Mouse (Mus musculus) gonadal fat pad, adult 2 months (tissue): ENCODE data around the gene Cadm1. TPM values are rescaled to one million over a fixed set of nuclear protein-coding genes. Genes with fewer than 3 reads are reported as not detected.

ENCODE experiments used
- DNase-seq: peaks from one replicate; pipeline ENCODE4 v3.0.0-alpha.2; 2012; ENCODE audit warnings: low read depth
- polyA plus RNA-seq: library from polyadenylated mRNA; depleted of rRNA; stranded (reverse); fragments of >200 nt; gene quantifications from 2 replicates; pipeline ENCODE4 v1.2.3, GENCODE M21; 2012

Cadm1 gene
- polyA plus RNA-seq, 1 experiment = 10.6 TPM

DNA sequence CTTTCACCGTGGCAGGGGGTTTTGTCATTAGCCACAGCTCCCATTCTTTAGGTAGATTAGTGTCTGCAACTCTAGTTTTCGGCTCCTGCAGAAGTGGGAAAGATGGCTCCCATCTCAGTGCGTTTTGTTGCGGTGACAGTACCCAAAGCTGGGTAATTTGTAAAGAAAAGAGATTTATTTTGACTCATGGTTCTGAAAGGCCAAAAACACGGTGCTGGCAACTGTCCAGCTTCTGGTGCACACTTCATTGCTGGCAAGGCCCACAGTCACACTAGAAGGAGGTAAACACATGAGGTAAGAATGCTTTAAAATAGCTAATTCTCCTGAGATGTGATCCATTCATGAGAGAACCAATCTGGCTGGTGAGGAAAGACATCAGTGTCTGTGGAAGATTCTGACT is 18.9 kb downstream of the Cadm1 start:
- DNase-seq = no peak

DNA sequence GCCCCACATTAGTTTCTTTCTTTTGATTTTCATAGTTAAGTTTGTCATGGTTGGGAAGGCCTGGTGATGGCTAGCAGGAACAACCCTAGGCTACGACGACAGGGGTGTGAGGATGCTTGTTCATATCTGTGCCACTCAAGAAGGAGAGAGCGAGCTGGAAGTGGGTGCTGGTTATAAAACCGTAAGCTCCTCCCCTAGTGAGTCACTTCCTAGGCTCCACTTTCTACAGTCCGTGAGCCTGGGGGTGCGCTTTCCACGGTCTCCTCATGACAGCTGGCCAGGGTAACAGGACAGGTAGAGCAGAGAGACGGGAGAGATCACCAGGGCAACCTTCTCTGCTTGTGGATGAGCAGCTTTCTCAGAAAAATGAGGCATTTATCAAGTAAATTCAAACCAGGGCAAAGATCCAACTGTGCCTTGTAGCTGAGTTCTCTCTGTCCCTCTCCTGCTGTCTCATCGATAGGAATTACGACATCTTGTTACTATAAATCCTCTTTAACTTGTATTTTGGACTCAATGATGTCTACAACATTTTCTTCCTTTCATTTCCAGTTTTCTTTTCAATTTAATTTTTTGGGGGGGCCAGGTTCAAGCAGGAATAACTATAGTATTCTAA is 23.1 kb downstream of the Cadm1 start:
- DNase-seq = no peak

DNA sequence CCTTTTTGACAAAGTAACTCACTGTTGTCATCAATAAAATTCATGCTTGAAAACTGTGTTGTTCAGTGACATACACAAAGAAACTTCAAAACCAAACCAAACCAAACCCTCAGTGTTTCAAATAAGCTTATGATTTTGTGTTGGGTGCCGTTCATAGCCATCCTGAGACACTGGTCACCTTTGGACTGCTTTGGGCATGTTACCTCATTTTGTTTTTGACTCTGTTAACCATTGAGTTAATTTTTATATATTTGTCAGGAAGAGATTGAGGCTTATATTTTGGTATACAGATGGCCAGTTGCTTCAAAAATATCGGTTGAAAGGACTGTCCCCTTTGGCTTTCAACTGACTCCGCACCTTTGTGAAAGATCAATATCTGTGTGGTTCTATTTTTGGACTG is 30.8 kb downstream of the Cadm1 start:
- no peak for DNase-seq

DNA sequence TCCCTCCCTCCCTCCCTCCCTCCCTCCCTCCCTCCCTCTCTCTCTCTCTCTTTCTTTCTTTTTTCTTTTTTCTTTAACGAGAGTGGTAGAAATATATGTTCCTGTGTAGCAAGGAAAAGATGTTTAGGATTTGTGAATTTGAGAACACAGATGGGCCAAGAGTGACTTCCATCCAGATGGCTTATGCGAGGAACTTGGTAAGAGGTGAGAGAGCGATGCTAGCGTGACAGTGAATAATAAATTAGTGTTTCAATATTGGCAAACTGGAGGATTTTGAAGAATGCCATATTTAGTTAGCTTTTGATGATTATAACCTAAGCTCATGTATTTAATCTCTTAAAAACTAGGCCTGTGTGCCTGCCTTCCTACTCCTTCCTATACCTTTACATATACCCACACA is 31.6 kb downstream of the Cadm1 start:
- no peak for DNase-seq

DNA sequence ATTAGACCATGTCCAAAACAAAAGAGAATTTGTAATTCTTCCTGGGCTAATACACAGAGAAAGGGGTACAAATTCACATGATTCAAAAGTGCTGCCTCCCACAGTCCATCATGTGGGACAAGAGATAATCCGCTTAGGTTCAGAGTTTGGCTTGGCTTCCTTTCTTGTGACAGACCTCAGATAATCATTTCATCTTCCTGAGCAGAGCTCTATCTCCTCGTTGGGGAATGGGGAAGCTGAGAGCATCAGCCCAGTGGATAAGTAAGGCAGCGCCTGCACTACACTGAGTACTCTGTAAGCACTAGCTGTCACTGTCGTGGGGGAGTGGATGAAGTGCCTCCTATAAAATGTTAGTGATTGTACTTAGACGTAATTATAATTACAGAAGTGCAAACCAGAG is 35.1 kb downstream of the Cadm1 start:
- DNase-seq = no peak

DNA sequence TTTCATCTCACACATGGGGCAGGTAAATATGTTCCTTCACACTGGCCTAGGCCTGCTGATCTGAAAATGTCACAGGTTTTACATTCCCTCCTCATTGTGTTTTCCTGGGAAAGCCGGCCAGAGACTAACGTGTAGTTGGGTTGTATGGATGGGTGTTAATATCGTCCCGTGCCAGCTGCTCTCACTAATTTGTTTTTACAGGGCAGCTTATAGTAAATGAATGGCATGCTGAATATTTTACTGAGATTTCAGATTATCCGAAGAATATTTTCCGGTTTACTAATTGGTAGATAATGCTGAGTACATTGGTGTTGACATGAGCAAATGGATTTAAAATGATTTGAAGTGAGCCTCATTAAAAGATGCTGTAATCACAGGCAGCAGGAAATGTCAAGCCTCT is 37.9 kb downstream of the Cadm1 start:
- DNase-seq = no peak

DNA sequence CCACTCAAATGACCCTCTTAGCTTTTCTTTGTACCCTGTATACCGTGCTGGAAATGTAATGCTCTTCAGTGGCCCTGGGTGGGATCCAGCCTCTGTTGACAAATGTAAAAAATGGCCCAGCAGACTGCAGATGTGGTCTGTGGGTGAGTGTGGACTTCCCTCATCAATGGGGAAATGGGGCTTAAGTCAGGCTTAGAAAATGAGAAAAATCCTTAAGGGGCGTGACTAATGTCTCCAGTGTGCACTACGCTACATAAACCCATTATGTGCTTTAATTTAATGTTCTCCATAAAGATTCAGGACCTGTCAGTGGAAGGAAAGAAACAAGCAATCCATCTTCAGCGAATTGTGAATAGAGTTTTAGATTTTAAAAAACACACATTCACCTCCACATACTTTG is 40.2 kb downstream of the Cadm1 start:
- no peak for DNase-seq

DNA sequence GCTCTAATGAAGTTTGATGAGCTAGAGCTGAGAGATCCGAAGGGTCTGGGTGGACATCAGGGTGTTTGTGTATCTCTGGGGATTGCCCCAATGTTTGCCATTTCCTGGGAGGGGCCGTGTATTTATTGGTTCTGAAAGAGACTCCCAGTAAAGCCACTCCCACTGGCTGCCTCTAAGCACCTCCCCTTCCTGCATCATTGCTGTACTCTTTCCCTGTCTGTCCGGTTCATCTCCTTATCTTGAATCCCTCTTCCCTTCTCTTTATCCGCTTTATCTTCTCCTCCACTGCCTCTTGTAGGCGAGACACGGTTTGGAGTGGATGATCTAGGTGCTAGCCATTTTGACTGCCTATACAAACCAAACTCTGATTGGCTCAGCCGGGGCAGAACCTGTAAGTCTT is 41.5 kb downstream of the Cadm1 start:
- DNase-seq = no peak

DNA sequence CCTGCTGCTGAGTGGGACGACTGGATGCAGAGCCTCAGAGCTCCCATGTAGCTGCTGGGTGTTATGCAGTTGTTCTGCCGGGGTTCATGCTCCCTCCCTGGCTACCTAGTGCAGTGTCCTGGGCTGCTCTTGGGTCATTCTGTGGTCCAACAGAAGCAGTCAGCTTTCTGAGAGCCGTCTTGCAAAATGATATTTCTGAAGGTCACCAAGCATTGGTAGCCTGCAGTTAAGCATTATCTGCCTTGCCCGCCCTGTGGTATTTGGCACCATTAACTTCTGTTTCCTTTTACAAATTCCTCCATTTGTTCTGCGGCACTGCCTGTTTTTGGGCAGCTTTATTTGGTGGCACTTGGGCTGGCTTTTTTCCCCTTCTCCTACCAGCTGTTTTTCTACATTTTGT is 42.2 kb downstream of the Cadm1 start:
- DNase-seq = no peak

DNA sequence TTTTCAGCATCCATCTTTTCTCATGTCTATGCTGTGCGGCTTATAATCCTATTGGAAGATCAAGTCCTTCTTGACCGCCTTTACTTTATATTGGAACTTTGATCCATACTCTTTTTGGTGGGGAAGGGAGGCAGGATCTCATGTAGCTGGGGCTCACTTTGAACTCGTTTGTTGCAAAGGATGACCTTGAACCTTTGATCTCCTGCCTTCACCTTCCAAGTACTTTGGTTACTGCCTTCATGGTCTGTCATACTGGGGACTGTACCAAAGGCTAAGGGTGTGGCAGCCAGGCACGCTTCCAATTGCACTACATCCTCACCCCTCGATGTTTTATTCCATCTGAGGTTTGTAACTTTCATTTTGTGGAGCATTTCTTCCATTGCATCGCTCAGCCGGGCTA is 43.5 kb downstream of the Cadm1 start:
- DNase-seq = no peak

DNA sequence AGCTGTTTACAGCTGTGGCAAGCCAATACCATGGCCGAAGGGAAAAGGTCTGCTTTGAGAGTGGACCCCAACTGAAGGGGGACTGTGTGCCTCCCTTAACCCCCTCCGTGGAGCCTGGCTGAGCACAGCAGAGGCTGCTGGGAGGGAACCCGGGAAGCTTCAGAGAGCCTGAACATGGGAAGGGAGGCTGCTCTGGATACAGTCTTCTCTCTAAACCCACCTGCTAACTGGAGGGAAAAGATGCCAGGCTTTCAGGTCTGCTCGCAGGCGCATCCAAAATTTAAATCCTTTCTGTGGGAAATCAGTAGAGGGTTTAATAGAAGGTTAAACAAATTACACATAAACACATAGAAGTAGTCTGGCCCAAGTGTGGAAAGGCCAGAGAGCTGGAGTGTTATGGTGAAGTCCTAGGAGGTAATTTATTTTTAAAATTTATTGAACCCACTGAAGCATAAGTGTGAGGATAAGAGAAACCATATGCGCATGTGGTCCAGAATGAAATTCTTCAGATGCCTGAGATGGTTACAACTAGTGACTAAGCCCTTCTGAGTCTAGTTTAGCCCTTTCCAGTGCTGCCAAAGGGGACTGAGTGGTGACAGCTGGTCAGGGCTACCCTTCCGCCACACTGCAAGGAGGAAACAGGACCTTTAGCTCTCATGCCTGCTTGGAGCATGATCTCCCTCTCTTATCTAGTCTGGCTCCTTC is 44.9 kb downstream of the Cadm1 start:
- DNase-seq = no peak

DNA sequence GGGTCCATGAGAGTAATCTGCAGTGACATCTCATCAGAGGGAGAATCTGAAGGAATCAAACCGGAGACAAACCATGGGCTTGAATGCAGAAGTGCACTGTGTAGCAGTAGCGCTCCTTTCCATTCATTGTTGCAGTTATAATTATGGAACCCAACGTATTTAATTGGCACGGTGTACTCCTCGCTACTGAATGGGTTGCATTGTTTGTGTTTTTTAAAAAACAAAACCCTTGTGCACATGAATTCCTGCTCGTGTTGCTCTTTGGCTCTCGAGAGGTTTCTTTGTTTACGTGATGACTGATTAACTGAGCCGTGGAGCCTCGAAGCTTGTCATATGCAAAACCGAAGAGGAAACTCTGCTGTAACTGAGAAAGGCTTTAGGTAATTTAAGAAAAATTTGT is 45.8 kb downstream of the Cadm1 start:
- no peak for DNase-seq

DNA sequence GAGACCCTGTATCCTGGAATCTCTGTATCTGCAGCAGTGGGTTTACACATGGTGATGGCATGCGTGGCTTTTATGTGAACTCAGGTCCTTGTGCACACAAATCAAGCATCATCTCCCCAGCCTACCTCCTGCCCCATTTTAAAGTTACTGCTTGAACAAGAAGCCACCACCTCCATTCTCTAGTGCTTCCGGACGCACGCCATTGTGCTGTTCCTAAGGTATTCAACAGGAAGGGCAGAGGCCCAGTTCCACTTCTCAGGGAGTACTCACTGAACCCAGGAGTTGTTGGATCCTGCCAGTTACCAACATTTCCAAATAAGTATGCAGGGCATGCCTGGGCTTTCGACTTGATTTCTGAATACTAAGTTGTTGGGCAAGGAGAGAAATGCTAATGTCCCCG is 49.5 kb downstream of the Cadm1 start:
- DNase-seq = no peak

DNA sequence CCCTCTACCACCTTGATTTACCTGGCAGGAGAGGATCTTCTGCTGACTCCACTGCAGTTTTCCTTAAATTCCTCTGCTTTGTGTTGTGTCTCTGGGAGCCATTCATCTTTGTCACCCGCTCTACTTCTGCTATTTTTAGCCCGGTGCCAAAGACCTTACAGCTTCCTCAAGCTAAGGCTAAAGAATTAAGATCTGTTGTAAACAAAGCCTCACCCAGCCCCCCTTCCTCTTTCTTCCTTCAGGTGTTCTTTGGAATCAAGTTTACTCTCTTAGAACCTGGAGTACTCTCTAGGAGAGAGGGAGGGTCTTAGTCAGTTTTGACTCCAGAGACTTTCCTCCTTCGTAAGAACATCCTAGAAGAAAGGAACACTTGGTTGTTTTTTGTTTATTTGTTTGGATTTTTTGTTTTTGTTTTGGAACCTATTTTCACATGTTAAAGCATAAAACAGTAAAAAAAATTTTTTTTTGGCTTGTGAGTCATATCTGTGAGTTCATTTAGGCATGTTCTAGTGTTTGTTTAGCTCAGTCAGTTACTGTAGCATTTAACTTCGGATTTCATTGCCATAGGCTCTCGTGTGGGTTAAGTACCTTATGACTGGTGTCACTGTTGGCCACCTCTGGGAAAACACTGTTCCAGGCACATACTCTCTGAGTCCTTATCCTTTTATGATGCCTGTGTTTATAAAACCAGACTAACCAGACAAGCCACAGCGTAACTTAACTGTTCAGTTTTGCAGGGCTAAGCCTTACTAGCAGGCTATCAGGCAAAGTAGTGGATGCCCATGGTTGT is 51.8 kb downstream of the Cadm1 start:
- no peak for DNase-seq

DNA sequence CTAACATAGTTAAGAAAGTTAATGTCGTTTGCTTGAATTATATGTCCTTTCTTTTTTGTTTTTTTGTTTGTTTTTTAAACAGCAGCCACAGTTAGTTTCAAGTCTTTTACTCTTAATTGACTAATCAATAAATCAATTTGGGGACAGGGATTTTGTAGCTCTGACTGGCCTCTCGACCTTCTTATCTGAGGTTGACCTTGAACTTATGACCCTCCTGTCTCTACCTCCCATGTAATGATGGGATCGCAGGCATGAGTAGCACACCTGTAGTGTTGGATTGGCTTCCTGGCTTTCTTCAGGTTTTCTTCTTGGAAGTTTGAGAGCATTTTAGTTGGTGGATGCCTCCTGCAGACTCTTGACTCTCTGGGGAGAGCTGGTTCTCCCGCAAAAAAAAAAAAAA is 53.3 kb downstream of the Cadm1 start:
- no peak for DNase-seq

DNA sequence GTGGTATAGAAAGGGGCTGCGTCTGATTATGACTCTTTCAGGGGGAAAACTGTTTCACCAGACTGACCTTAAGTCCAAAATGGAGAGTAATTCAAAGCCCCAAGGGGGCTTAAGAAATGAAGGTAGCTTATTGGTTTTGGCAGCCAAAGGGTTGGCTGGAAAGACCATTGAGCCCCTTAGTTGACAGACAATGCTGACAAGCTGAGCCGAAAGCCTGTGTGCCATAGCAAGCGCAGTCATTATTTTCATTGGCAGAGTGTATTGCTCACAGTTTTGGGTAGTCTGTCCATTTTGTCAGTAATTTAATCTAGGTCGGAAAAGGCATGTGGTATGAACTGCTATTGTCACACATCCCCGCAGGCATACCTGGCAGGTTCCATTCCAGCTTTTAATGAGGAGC is 56.2 kb downstream of the Cadm1 start:
- DNase-seq = no peak

DNA sequence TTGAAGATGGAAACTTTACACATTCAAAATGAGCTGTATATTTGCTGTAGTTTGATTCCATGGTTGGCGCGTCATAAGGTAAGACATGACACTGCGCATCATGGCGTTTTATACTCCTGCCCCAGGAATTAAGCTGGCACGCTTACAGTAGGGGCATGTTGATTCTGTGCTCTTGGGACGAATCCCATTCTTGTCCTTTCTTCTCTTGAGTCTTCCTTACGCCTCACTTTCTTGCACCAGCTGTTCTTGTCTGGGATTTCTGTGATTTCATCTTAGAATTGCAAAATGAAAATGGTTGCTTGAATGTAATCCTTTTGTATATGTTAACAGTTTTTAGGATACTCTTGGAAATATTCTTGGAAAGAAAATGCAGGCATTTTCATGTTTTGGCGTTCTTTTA is 56.9 kb downstream of the Cadm1 start:
- DNase-seq = no peak

DNA sequence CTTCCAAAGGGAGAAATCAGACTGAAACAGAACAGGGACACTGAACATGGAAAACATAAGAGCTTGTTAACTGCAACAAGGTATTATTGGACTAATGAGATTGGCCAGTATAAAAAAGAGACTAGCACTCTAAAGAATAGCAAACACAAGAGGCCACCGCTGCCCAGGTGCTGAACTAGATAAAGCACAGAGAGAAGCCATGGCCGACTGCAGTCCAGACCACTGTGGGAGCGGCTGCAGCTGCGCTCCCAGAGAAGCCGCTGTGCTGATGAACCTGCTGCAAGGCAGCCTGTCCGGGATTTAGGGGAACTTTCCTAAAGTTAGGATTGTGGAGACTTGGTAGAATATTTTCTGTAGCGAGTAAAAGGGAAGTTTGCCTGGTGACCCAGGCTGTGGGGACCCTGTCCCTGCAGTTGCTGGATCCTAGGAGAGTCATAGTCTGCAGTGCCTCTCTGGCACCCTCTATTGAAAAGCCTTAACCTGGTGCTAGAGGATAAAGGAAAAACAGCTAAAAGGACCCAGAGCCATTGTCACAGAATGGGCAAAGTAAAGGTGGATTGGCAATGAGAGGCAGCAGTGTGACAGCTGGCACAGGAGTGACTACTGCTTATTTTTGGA is 57.7 kb downstream of the Cadm1 start:
- no peak for DNase-seq

DNA sequence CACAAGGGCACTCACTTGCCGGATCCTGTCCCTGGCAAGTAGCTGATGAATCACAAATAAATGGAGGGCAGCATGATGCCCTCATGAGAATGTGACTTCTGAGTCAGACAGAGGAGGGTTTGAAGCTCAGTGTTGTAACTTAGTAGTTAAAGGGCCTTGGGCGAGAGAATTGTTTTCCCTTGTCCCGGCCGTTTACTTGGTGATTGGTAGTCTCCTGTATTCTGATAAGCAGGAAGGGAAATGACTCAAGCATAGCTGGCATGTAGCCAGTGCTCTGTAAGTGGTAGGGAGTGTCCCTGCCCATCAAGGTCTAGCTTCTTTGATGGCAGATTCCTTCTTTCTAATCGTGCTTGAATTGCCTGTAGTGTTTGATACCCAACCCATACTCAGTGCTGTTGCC is 59.9 kb downstream of the Cadm1 start:
- DNase-seq = no peak

DNA sequence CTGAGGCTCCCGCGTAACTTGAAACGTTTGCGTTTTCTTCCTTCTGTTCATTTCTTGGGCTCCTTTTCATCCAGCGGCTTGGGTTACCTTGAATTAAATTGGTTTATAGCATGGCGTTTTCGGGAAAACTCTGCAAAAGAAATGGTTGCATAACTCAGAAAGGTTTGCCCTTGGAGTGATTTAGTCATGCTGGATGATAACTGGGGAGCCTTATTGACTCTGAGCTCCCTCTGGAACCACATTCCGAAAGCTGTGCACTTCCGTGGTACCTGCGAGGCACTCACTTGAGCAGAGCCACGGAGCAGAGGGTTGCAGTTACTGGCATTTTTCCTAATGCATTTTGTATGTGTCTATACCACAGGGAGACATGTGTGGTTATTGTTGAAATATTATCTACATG is 71.6 kb downstream of the Cadm1 start:
- no peak for DNase-seq

DNA sequence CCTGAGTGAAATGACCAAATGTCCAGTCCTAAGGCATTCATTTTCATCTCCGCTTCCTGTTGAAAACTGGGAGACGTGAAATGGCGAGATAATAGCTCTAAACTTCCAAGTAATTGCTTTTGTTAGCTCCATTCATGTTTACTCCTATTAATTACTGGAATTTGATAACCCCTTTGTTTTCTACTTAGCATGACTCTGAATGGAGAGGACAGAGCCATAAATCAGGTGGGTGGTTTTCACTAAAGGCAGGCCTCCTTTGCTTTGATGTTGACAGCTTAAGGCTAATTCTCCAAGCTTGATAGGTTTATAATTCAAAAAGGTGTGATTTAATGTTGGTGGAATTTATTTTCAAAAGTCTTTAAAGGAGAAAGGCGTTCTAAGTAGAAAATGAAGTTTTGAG is 74.0 kb downstream of the Cadm1 start:
- no peak for DNase-seq

DNA sequence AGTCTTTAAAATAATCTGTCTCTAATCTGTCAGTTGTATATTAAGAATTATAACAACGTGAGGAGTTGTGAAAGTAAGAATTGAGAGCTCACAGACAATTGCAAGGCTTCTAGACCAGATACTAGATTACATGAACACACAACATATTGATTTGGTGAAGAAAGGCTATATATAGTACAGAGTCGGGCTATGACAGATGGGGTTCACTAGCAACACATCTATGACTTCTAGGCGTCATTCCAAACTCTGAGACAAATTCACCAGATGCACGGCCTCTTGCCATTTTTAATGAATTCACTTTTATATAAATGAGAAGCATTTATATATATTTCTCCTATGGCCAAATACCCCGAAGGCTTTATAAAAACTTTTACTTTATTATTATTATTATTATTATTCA is 75.7 kb downstream of the Cadm1 start:
- DNase-seq = no peak

DNA sequence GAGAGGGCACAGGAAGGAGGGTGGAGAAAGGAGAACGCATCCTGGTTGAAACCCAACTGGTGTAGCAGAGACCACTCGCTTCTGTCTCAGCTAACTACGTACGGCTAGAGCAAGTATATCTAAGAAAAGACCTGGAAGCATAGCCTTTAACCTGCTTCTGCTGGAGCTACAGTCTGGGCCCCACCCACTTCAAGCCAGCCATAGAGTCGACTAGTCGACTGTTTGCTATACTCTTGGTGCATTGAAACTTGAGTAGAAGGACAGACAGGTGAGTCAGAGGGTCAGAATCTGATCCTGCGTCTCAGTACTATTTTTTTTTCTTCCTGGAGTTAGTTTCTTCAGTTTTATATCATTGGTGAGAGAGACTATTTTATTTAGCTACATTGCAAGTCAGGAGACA is 78.5 kb downstream of the Cadm1 start:
- DNase-seq = no peak
